Mouse (Mus musculus): ENCODE results near the gene Defb25. TPM values are rescaled to one million over a fixed set of nuclear protein-coding genes. Genes with fewer than 3 reads are reported as not detected.

Gene Defb25
- total RNA-seq, 1 experiment from 2014 or later, result not detected

DNA sequence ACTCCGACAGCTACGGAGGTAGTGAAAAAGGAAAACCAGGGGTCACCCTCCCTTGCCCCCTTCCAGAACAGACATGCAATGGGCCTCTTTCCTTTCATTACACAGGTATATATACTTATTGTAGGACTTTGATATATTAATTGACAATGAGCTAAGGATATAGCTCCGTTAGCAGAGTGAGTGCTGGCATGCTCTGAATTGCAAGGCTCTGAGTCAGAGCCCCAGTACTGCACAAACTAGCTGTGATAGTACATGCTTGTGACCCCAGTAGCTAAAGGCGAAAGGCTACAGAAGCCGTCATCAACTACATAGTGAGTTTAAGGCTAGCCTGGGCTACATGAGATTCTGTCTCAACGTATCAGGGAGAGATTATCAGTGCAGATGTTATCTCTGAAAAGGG is 7.1 kb upstream of the Defb25 start:
- ATAC-seq (ENCODE audit: extremely low read depth, insufficient number of reproducible peaks, low FRiP score, poor library complexity, severe bottlenecking), result no peak

DNA sequence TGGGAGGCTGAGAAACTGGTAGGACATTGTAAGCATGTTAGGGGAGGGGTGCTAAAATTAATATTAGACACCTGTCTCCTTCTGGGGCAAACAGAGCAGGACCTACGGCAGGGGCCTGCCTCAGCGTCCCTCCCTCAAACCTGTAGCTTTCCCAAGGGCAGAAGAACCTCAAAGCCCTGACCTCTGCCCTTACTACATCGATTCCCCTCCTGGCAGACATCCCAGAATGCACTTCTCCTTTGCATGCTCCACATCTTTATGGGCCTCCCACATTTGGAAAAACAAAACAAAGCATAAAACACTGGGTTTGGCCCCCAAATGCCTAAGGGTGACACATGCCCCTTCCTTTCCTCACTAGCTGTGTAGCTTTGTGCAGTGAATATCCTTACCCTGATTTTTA is 6.4 kb upstream of the Defb25 start:
- ATAC-seq (ENCODE audit: extremely low read depth, insufficient number of reproducible peaks, low FRiP score, poor library complexity, severe bottlenecking), result no peak

DNA sequence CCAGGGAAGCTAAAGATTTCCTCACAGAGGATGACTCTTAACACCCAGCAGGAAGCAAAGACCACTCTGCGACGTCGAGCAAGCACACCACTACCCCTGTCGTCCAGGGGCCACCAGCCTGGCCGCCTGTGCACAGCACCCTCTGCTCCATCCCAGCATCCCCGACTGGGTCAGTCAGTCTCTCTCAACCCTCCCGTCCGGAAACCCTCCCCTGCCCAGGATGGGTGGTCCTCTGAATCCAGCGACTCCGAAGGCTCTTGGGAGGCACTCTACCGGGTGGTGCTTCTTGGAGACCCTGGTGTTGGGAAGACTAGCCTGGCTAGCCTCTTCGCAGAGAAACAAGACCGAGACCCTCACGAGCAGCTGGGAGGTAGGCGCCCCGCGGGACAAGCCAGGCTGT is 5.2 kb upstream of the Defb25 start:
- ATAC-seq (ENCODE audit: extremely low read depth, insufficient number of reproducible peaks, low FRiP score, poor library complexity, severe bottlenecking), result no peak

DNA sequence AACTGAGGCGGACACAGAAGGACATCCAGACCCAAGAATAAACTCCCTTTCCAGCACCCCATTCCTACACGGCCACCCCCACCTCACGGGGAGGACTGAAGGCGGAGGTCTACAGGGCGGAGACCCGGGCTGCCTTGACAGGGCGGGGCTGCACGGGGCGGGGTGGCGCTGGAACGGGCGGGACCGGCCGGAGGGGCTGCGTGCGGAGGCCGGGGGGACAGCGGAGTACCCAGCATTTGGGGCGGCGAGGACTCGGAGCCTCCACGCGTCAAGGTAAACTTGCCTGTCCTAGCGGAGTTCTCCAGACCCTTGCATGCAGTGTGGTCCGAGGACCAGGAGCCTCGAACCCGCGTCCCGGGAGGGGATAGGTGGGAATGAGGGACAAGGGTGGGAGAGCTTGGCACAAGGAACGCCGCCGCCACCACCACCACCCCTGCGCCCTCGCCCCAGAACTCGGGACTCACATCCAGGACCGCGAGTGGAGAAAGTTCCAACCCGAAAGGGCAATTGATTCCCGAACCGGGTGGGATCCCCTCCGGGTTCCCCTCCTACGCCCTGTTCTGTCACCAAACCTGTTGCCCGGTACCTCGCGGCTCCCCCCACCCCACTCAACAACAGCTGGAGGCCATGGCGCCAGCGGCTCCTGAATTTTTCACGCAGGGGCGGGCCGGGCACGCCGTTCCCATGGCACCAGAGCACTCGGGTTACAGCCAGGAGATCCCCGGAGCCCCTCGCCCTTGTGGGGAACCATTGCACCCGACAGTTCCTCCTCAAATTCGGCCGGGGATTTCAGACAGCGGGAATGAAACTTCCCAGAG is 4.1 kb upstream of the Defb25 start, which contains the start of gene Rem1:
Gene Rem1 (plus strand): TSS at position 178 of the 818 bp plus-strand sequence.
- ATAC-seq (ENCODE audit: extremely low read depth, insufficient number of reproducible peaks, low FRiP score, poor library complexity, severe bottlenecking), result no peak

DNA sequence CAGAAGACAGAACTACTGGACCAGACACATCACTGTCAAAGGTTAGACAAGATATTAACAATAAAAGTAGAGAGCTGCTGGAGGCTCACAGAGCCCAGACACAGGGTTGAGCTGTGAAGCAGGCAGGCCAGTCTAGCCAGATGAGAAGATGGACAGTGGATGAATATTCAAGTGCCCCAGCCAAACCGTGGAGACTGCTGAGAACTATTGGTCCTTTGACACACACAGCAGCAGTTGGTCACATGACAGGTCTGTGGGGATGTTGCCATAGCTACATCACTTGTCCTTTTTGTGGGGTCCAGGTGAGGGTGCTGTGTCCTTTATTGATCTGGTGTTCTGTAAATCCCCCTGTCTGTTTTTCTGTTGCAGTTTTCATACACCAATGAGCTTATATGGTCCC is 2.4 kb upstream of the Defb25 start:
- ATAC-seq (ENCODE audit: extremely low read depth, insufficient number of reproducible peaks, low FRiP score, poor library complexity, severe bottlenecking), result no peak

DNA sequence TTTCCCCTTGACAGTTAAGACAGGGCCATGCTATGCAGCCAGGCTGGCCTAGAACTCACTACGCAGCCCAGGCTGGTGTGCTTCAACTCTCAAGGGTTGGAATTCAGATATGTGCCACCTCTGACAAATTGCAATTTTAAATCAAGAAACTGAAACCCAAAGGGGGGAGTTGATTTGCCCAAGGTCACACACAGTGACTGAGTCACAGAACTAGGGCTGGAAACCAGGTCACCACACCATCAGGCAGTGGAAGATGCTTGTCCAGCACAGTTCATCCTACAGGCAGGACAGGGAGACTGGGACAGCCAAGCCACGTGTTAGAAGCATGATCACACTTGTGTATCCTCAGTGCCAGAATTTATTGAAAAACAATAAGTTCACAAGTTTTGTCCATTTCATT is 1.7 kb upstream of the Defb25 start:
- ATAC-seq (ENCODE audit: extremely low read depth, insufficient number of reproducible peaks, low FRiP score, poor library complexity, severe bottlenecking), result no peak

DNA sequence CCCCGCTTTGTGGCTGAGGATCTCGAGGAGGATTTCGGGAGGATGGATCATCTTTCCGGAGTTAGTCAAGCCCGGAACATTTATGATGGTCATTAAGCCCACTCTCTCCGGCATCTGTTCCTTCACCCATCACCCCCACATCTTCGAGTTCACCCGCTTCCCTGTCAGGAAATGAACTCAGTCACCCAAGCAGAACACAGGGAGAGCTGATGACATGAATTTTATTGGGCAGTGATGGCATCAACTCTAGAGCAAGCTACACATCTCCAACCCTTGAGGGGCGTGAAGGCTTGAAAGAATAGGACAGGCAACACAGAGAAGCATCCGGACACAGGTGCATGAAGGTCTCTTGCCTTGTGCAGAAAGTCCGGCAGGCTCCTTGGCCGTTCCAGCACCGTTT is 702 bp downstream of the Defb25 start:
- ATAC-seq (ENCODE audit: extremely low read depth, insufficient number of reproducible peaks, low FRiP score, poor library complexity, severe bottlenecking), result no peak

DNA sequence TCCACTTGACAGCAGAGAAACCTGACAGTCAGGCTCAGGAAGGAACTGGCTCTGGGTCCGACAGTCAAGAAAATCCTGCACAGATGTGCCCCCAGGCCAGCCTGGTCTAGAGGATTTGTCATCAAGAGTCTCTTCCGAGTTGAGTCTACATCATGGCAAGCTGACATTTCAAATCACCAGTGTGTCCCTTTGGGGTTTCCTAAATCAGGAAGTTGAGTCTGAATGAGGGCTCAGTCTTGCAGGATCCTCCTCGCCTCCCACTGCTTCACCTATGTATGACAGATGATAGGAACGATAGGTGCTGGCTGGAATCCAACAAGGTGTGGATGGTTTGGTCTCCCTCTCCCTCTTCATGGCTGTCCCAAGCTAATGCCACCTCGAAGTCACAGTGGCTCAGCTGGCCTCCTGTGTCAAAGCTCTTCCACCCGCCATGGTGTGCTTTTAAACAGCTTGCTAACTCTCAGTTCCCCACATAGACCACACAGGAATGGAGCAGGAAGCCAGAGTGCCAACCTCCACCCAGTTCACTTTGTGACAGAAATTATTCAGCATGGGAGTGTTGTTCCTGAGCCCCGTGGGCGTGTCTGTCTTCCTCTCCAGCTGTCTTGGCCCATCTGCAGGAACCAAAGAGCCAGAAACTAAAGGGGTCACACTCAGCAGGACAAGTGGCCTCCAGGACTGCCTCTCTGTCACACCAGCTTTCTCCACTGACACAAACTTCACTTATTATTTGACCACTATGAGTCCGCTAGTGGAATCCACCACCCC is 2.3 kb downstream of the Defb25 start:
- no peak for ATAC-seq (ENCODE audit: extremely low read depth, insufficient number of reproducible peaks, low FRiP score, poor library complexity, severe bottlenecking)

DNA sequence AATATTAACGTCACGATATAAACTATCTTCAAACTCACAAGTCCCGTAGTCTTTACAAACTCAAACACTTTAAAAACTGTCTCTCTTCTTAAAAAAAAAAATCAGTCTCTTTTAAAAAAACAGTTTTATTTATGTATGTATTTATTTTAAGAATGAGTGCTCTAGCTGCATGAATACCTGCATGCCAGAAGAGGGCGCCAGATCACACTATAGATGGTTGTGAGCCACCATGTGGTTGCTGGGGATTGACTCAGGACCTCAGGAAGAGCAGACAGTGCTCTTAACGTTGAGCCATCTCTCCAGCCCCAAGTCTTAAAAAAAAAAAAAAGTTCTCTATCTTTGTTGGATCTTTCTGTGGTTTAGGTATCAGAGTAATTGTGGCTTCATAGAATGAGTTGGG is 5.5 kb downstream of the Defb25 start:
- no peak for ATAC-seq (ENCODE audit: extremely low read depth, insufficient number of reproducible peaks, low FRiP score, poor library complexity, severe bottlenecking)

DNA sequence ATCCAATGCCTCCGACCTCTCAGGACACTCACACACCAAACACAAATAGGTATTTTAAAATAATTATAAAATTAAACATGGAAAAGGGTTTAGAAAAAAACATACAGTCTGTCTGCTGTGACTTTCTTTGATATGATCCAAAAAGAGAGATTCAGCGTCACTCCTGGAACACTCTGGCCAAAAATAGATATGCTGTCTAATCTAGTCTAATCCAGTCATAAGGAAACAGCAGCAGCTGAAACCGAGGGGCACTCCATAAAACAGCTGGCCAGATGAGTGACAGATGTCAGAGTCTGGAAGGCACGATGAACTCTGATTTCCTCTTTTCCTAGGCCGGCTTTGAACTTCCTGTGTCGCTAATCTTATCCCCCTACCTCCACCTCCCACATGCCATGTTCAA is 6.4 kb downstream of the Defb25 start:
- ATAC-seq (ENCODE audit: extremely low read depth, insufficient number of reproducible peaks, low FRiP score, poor library complexity, severe bottlenecking), result no peak

DNA sequence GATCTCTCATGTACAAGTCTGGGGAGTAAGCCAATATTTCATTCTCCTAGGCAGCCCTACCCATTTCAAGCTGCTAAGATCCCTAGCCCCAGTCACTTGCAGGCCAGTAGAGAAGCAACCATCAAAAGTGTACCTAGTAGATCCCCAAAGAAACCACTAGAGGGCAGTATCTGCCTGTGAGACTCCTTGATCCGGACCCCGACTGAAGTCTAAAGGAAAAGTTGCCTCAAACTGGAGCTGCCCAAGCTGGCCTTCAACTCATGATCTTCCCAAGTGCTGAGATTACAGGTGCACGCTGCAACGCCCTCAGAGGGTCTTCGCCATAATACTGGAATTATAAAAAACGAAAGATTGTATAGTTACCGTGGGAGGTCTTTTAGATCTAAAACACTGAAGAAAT is 7.3 kb downstream of the Defb25 start:
- peak; percentile 48; the same call in 1 of the 2 replicates for ATAC-seq (ENCODE audit: extremely low read depth, insufficient number of reproducible peaks, low FRiP score, poor library complexity, severe bottlenecking)

DNA sequence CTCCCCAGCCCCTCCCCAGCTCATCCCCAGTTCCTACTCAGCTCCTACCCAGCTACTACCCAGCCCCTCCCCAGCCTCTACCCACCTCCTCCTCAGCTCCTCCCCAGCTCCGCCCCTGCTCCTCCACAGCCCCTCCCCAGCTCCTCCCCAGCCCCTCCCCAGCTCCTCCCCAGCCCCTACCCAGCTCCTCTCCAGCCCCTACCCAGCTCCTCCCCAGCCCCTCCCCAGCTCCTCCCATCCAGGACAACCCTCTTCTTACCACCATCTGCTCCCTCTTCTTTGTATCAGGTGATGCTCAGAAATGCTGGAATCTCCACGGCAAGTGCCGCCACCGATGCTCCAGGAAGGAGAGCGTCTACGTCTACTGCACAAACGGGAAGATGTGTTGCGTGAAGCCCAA is 10.7 kb downstream of the Defb25 start:
- ATAC-seq (ENCODE audit: extremely low read depth, insufficient number of reproducible peaks, low FRiP score, poor library complexity, severe bottlenecking), result no peak

DNA sequence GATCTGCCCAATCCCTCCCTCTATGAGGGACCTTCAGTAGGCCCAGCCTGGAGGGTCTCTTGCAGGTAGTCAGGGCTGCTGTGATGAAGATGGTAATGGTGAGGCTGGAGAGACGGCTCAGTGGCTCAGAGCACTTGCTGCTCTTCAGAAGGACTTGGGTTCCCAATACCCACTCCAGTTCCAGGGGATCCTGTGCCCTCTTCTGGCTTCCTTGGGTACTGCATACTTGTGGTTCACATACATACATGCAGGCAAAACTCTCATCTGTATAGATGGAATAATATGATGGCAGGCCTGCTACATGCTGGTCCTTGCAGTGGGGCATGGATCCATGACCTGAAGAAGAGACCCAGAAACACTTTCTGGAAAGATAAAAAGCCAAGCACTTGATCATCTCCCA is 14.1 kb downstream of the Defb25 start:
- ATAC-seq (ENCODE audit: extremely low read depth, insufficient number of reproducible peaks, low FRiP score, poor library complexity, severe bottlenecking), result no peak

DNA sequence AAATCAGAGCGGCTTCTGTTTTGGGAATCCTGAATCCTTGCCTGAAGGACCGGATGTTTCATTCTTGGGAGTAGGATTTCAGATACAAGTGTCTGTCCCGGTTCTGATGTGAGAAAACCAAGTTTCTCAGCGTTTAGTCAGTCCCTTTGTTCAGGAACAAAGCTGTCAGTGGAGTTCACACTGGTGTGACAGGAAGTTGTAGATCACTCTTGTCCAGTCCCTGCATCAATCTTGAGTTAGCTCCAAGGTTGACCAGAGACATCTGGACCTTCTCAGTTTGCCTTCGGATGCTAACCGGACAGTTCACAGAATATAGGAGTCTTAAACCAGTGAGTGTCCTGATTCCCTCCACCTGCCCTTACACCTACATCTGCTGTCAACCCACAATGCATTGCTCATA is 15.1 kb downstream of the Defb25 start:
- no peak for ATAC-seq (ENCODE audit: extremely low read depth, insufficient number of reproducible peaks, low FRiP score, poor library complexity, severe bottlenecking)

DNA sequence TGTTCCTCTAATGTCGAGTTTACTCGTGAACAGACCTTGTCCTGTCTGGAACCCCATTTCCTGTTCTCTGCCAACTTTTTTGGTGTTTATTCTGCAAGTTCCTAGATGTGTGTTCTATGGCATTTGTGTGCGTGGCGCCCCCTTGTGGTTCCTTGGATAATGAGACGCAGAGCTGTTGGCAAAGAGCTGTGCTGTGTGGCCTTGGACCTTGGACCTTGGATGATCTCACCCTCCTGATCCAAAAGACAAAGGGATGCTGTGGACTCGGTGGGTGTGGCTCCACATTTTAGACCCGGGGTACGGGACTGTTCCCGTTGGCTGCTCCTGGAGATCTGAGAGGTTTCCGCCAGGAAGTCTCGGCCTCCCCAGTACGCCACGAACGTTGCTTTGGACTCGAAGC is 18.8 kb downstream of the Defb25 start, which contains the start of gene Defb36:
Gene Defb36 (plus strand): TSS at position 271 of the 400 bp plus-strand sequence.
- no peak for ATAC-seq (ENCODE audit: extremely low read depth, insufficient number of reproducible peaks, low FRiP score, poor library complexity, severe bottlenecking)

DNA sequence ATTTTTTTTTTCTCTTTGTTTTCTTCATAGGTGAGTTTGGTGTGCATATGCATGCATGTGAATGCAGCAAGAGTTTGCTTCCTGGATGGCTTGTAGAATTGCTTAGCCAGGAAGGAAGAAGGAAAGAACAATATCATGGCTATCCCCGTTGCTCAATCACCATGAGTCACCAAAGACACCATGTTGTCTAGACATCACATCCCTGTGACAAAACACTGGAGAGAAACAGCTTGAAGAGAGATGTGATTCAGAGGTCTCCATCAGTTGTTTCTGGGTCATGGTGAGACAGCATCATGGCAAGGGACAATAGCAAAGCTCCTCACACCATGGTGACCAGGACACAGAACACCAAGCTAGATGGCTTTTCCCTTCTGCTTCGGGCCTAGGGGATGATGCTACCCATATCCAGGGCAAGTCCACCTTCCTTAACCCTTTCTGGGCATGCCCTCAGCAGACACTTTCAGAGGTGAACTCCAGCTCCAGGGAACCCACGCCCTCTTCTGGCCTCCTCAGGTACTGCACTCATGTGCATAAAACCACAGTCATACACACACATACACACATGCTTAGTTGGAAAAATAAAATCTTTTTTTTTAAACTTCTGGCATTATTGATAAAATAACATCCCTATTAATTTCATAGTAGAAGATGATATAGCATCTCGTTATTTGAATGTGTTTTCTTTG is 21.4 kb downstream of the Defb25 start:
- no peak for ATAC-seq (ENCODE audit: extremely low read depth, insufficient number of reproducible peaks, low FRiP score, poor library complexity, severe bottlenecking)

DNA sequence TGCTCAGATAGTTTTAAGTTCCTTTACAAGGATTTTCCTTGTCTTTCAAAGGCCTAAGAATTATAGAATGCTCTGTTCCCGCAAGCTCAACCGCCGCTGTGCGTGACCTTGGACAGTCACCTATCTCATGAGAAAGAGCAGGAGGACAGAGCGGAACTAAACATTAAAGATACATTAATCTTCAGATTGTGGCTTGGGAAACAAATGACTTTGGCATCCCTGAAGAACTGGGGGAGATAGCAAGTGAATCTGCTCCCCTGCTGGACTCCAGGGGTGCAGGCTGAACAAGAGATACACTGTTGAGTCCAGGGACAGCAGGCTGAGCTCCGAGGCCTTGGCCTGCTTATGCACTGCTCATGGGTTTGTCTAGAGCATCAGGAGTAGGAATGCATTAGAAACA is 22.8 kb downstream of the Defb25 start:
- no peak for ATAC-seq (ENCODE audit: extremely low read depth, insufficient number of reproducible peaks, low FRiP score, poor library complexity, severe bottlenecking)

DNA sequence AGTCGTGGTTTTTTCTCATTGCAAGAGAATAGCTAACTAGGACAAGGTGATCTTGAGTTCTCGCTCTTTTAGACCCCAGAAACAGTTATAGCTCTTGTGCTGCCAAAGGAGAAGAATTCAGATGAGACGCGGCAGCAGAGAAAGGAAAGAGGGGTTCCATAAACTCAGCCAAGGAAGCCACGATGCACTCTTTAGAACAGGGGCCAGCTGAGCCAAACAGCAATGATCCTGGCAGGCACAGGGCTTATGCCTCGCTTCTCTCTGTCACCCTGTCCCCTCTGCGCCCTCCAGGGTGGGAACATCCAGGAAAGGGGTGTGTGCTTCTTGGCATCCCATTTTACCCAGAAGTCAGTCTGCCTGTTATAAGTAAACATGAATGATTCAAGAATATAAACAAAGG is 23.6 kb downstream of the Defb25 start, which contains the start of gene Defb45:
Gene Defb45 (minus strand): TSS at position 101 of the 400 bp plus-strand sequence.
- ATAC-seq (ENCODE audit: extremely low read depth, insufficient number of reproducible peaks, low FRiP score, poor library complexity, severe bottlenecking), result no peak

DNA sequence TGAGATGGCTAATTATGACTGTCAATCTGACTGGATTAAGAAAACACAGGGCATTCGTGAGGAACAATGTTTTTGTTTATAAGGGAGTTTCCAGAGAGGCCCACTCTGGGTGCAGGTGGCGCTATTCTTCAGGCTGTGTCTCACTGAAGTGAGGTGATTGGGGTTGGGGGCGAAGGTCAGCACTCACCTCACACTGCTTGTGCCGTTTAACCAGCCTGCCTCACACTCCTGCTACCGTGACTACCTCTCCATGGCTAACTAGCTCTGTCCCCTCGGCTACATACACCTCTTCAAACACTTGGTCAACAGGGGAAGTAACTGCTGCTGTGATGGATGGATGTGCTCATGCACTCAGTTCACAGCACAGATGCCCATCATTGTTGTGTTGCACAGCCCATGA is 33.8 kb downstream of the Defb25 start:
- no peak for ATAC-seq (ENCODE audit: extremely low read depth, insufficient number of reproducible peaks, low FRiP score, poor library complexity, severe bottlenecking)

DNA sequence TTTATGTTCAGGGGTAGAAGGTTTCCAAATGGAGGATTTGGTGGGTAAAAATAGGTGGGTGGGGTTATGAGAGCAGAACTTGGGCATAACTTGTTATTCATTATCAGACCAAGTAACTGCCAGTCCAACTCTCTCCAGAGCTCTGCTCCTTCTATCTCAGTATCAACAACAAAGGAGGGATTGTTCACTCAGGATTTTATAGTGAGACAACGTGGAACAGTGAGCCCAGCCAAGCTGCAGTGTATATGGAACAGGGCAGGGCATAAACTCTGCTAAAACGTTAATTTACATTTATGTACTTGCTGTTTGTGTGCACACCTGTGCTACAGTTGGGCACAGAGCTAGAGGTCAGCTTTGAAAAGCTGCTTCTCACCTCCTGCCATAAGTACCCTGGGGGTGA is 34.4 kb downstream of the Defb25 start:
- ATAC-seq (ENCODE audit: extremely low read depth, insufficient number of reproducible peaks, low FRiP score, poor library complexity, severe bottlenecking), result no peak
